Mouse (Mus musculus) CH12.LX (cell line): ENCODE measurements around the gene Fbxw4. TPM values are rescaled to one million over a fixed set of nuclear protein-coding genes. Genes with fewer than 3 reads are reported as not detected.

Source experiments
- DNase-seq: peaks from one replicate; pipeline ENCODE4 v3.0.0-alpha.2; 2013; ENCODE audit errors: extremely low read depth
- H3K27ac ChIP-seq: 2 replicates; pipeline ENCODE4 v1.5.1; 2012; ENCODE audit warnings: low read depth, mild to moderate bottlenecking, control low read depth, moderate library complexity; ENCODE audit not compliant: insufficient read depth
- H3K27me3 ChIP-seq: replicated peaks from 2 replicates; pipeline ENCODE3; 2012; ENCODE audit warnings: inconsistent platforms
- H3K36me3 ChIP-seq, 2 experiments: replicated peaks in 1 of 2; 2 replicates each; pipeline versions ENCODE3 to v1.6.1; 2012; ENCODE audit warnings: inconsistent platforms in 1 of 2, low read length in 1 of 2, mild to moderate bottlenecking in 1 of 2, mixed read lengths in 1 of 2, moderate library complexity in 1 of 2; ENCODE audit not compliant: control insufficient read depth in 1 of 2, insufficient read depth in 1 of 2
- H3K4me1 ChIP-seq, 2 experiments: 2 replicates each; pipeline ENCODE4 v1.6.1; 2012; ENCODE audit warnings: inconsistent platforms in 1 of 2, moderate library complexity in 1 of 2; ENCODE audit not compliant: insufficient read depth in 2 of 2, control insufficient read depth in 1 of 2
- H3K4me2 ChIP-seq: 2 replicates; pipeline ENCODE4 v1.6.1; 2012; ENCODE audit warnings: low read depth, mild to moderate bottlenecking, control low read depth; ENCODE audit not compliant: poor library complexity, insufficient read depth, severe bottlenecking
- H3K4me3 ChIP-seq, 3 experiments: fragments of 150-350 bp in 1 of 3; sonication (generic) in 1 of 3; replicated peaks in 1 of 3; 2 replicates each; pipeline versions ENCODE3 to v1.5.1; 2011 to 2012; ENCODE audit warnings: low read depth in 2 of 3, low read length in 2 of 3, mild to moderate bottlenecking in 2 of 3, moderate library complexity in 2 of 3, control low read depth in 1 of 3, improper control_type of control experiment in 1 of 3, inconsistent platforms in 1 of 3, mixed read lengths in 1 of 3; ENCODE audit not compliant: poor library complexity in 1 of 3
- H3K79me2 ChIP-seq: replicated peaks from 2 replicates; pipeline ENCODE4 v1.6.1; 2012; ENCODE audit warnings: mild to moderate bottlenecking, moderate library complexity; ENCODE audit not compliant: control insufficient read depth, poor library complexity, insufficient read depth, severe bottlenecking; ENCODE audit errors: extremely low read depth
- H3K9ac ChIP-seq: 2 replicates; pipeline ENCODE4 v1.6.1; 2012; ENCODE audit warnings: low read depth, mild to moderate bottlenecking, control low read depth, moderate library complexity; ENCODE audit not compliant: insufficient read depth
- H3K9me3 ChIP-seq: replicated peaks from 2 replicates; pipeline ENCODE3; 2012; ENCODE audit warnings: low read length, inconsistent platforms, mixed read lengths
- BHLHE40 ChIP-seq: IDR thresholded peaks from 2 replicates; pipeline ENCODE4 v1.6.1; 2011; ENCODE audit warnings: mild to moderate bottlenecking, low read depth, low read length, improper control_type of control experiment
- CHD1 ChIP-seq: IDR thresholded peaks from 2 replicates; pipeline ENCODE4 v1.6.1; 2012; ENCODE audit warnings: low read depth, low read length, improper control_type of control experiment, inconsistent platforms
- CTCF ChIP-seq, 2 experiments: IDR thresholded peaks in 1 of 2; conservative IDR thresholded peaks in 1 of 2; 2 replicates each; pipeline ENCODE4 v1.5.1; 2011 to 2012; ENCODE audit warnings: low read depth in 2 of 2, low read length in 2 of 2, improper control_type of control experiment in 1 of 2, inconsistent platforms in 1 of 2, mild to moderate bottlenecking in 1 of 2, moderate library complexity in 1 of 2
- E2F4 ChIP-seq: IDR thresholded peaks from 2 replicates; pipeline ENCODE4 v1.6.1; 2011; ENCODE audit warnings: low read depth, low read length, improper control_type of control experiment; ENCODE audit not compliant: insufficient replicate concordance
- ELF1 ChIP-seq: IDR thresholded peaks from 2 replicates; pipeline ENCODE4 v1.6.1; 2014; ENCODE audit warnings: low read depth, mild to moderate bottlenecking, inconsistent platforms, low read length, improper control_type of control experiment
- EP300 ChIP-seq: IDR thresholded peaks from 2 replicates; pipeline ENCODE4 v1.6.1; 2011; ENCODE audit warnings: low read length, improper control_type of control experiment
- HCFC1 ChIP-seq: IDR thresholded peaks from 2 replicates; pipeline ENCODE4 v1.6.1; 2012; ENCODE audit warnings: low read depth, mild to moderate bottlenecking, inconsistent platforms, low read length, improper control_type of control experiment
- IRF4 ChIP-seq: IDR thresholded peaks from 2 replicates; pipeline ENCODE4 v1.6.1; 2014; ENCODE audit warnings: low read depth, mild to moderate bottlenecking, inconsistent platforms, low read length, improper control_type of control experiment
- JUND ChIP-seq: conservative IDR thresholded peaks from 2 replicates; pipeline ENCODE4 v1.6.1; 2011; ENCODE audit warnings: low read depth, low read length, improper control_type of control experiment
- MAFK ChIP-seq: IDR thresholded peaks from 2 replicates; pipeline ENCODE4 v1.6.1; 2011; ENCODE audit warnings: low read length, improper control_type of control experiment; ENCODE audit not compliant: insufficient replicate concordance
- MAX ChIP-seq: IDR thresholded peaks from 2 replicates; pipeline ENCODE4 v1.6.1; 2011; ENCODE audit warnings: low read length, improper control_type of control experiment
- MYC ChIP-seq: IDR thresholded peaks from 2 replicates; pipeline ENCODE4 v1.6.1; 2011; ENCODE audit warnings: low read depth, mild to moderate bottlenecking, improper control_type of control experiment, low read length
- PAX5 ChIP-seq: IDR thresholded peaks from 2 replicates; pipeline ENCODE4 v1.6.1; 2012; ENCODE audit warnings: low read length, inconsistent platforms, mixed read lengths
- POLR2A ChIP-seq: IDR thresholded peaks from 2 replicates; pipeline ENCODE4 v1.6.1; 2011; ENCODE audit warnings: low read depth, mild to moderate bottlenecking, improper control_type of control experiment, low read length
- RAD21 ChIP-seq: IDR thresholded peaks from 2 replicates; pipeline ENCODE4 v1.6.1; 2011; ENCODE audit warnings: low read depth, mild to moderate bottlenecking, low read length, improper control_type of control experiment, moderate library complexity
- SMC3 ChIP-seq: IDR thresholded peaks from 2 replicates; pipeline ENCODE4 v1.6.1; 2011; ENCODE audit warnings: low read depth, low read length, improper control_type of control experiment
- TBP ChIP-seq: conservative IDR thresholded peaks from 2 replicates; pipeline ENCODE4 v1.6.1; 2011; ENCODE audit warnings: low read depth, low read length, improper control_type of control experiment
- USF1 ChIP-seq: IDR thresholded peaks from 2 replicates; pipeline ENCODE4 v1.6.1; 2014; ENCODE audit warnings: low read depth, mild to moderate bottlenecking, inconsistent platforms, low read length, improper control_type of control experiment
- ZC3H11A ChIP-seq: IDR thresholded peaks from 2 replicates; pipeline ENCODE4 v1.6.1; 2012; ENCODE audit warnings: low read depth, mild to moderate bottlenecking, inconsistent platforms, low read length, improper control_type of control experiment
- ZMIZ1 ChIP-seq: IDR thresholded peaks from 2 replicates; pipeline ENCODE4 v1.6.1; 2012; ENCODE audit warnings: low read depth, mild to moderate bottlenecking, inconsistent platforms, low read length, improper control_type of control experiment
- dilution Hi-C: fragments of 300-500 bp; cut with MboI; formaldehyde crosslinking; loops from 2 replicates; pipeline ENCODE4 v1.14.3; 2020; ENCODE audit warnings: low sequenced_read_pairs; ENCODE audit not compliant: extremely low pct_unique_long_range_greater_than_20kb, extremely low pct_ligation_motif_present
- in situ Hi-C: fragments of 300-500 bp; cut with MboI; formaldehyde crosslinking; loops from 3 replicates; pipeline ENCODE4 v1.14.3; 2019; ENCODE audit warnings: low sequenced_read_pairs, low pct_ligation_motif_present, low pct_unique_long_range_greater_than_20kb, mixed read lengths
- polyA plus RNA-seq: library from polyadenylated mRNA; unstranded; fragments of >175 nt; gene quantifications from 2 replicates; pipeline ENCODE4 v1.2.1, GENCODE M21; 2012; ENCODE audit warnings: low read depth; ENCODE audit not compliant: insufficient read length
- total RNA-seq, 2 experiments: library from RNA; depleted of rRNA; stranded (reverse); fragments of 300-350 nt in 1 of 2; fragments of >200 nt in 1 of 2; gene quantifications; 2 replicates each; pipeline ENCODE4 v1.2.3; 2012 to 2014

Fbxw4 gene
- total and polyA plus RNA-seq, 3 experiments, result 4.5 to 8.6 (median 7.5) TPM

DNA sequence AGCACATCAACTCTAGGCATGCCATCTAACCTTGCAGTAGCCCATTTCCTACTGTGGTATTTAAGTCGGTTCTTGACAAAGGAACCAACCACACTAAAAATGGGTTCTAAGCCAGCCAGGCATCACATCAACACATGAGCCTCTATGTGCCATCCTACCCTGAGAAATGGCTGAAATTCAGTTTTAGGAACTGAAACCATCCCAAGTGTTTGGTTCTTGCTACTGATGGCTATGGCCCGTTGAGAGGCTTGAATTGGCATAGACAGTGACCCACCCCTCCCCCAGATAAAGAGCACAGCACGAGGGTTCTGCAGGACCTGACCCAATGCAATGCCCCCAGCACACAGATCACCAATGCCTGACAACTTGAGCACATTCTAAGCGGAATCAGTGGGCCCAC, 36.4 kb downstream of the Fbxw4 start:
- Histone ChIP-seq H3K9ac (no peak overlapping the region), H3K4me1 (peaks cover 9 to 26% of the 10 kb centered on the region in 2 experiments), H3K9me3 (no peaks in the 10 kb centered on the region), H3K27me3 (no peaks in the 10 kb centered on the region), H3K4me3 (no peak overlapping the region), H3K36me3 (peaks cover 0 to 23% of the 10 kb centered on the region in 2 experiments), H3K27ac (no peak overlapping the region), H3K4me2 (0 out of 2 replicates have a peak overlapping the region, but pooled peaks have one; percentile 4), H3K79me2 (no peaks in the 10 kb centered on the region)
- peak; percentile 52 for DNase-seq
- TF ChIP-seq EP300, result peak; percentile 66
- TF ChIP-seq BHLHE40, result no peak
- TF ChIP-seq CHD1, result no peak
- TF ChIP-seq IRF4, result peak; percentile 86
- in situ Hi-C loops, result no loop called here
- dilution Hi-C loops, result no loop called here

DNA sequence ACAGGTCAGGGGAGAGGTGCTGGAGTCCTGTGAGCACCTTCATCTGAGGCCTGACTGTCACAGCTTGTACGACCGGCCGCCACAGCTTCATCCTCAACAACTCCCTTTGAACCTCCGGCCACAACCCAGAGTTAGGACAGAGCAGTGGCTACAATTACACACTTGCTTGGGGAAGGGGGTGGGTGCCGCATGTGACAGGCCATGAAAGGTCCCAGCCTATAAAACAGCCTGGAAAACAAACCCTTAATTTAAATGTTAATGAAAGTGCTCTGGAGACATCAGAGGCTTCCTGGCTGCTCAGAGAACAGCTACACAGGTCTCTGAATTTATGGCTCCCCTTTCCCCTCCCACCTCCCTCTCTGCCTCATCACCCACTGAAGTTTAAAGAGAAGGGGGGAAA, 38.0 kb downstream of the Fbxw4 start:
- in situ Hi-C loops (no loop called here), dilution Hi-C loops (no loop called here)
- TF ChIP-seq BHLHE40 (no peak), MAX (no peak), CTCF (conservative IDR thresholded peaks at IDR 0.05 in 1 of 2, IDR thresholded peaks at IDR 0.05 in 1 of 2; ENCODE audit: low read depth in 2 of 2, low read length in 2 of 2) (no peak), SMC3 (no peak), JUND (no peak), ZC3H11A (no peak), PAX5 (no peak), RAD21 (no peak), HCFC1 (no peak), POLR2A (no peak), MAFK (no peak), ELF1 (no peak), TBP (no peak)
- Histone ChIP-seq H3K4me3 (no peak overlapping the region), H3K4me1 (peaks cover 9 to 26% of the 10 kb centered on the region in 2 experiments), H3K9me3 (no peaks in the 10 kb centered on the region), H3K27me3 (no peaks in the 10 kb centered on the region), H3K27ac (no peak overlapping the region), H3K4me2 (no peak overlapping the region), H3K79me2 (no peaks in the 10 kb centered on the region), H3K36me3 (peaks cover 0 to 26% of the 10 kb centered on the region in 2 experiments), H3K9ac (no peak overlapping the region)
- DNase-seq, result no peak

DNA sequence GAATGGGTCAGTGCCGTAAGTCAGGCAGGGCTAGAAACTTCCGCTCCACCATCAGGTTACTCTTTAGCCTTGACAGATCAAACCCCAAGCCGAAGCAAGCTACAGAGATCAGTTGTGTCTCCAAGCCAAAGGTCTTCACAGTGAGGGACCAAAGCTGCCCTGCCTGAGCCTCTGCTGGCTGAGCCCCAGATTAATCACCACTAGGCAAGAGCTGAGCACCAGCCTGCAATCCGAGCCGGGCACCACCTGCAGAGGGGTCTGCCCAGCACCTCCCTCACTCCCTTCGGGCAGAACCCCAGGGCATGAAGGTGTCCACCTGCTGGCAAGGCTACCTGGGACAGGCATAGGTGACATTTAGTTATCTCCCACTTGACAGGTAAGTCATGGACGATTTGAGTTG, 39.1 kb downstream of the Fbxw4 start:
- Histone ChIP-seq H3K9ac (no peak overlapping the region), H3K27ac (no peak overlapping the region), H3K4me2 (no peak overlapping the region), H3K36me3 (peaks cover 0 to 21% of the 10 kb centered on the region in 2 experiments), H3K27me3 (no peaks in the 10 kb centered on the region), H3K4me3 (no peak overlapping the region), H3K79me2 (no peaks in the 10 kb centered on the region), H3K9me3 (no peaks in the 10 kb centered on the region), H3K4me1 (peaks cover 9 to 26% of the 10 kb centered on the region in 2 experiments)
- TF ChIP-seq E2F4 (no peak), ZMIZ1 (no peak), BHLHE40 (no peak), USF1 (no peak), TBP (no peak), MYC (no peak), ELF1 (no peak)
- dilution Hi-C loops (no loop called here), in situ Hi-C loops (no loop called here)
- DNase-seq, result no peak
